Mouse (Mus musculus) heart, postnatal 0 days (tissue): Measurements from ENCODE around the gene Saal1.

Experiments used
- CTCF ChIP-seq: IDR thresholded peaks from 2 replicates; pipeline ENCODE4 v1.5.1; 2016; ENCODE audit warnings: antibody characterized with exemption, control low read depth, low read depth
- EP300 ChIP-seq: IDR thresholded peaks from 2 replicates; pipeline ENCODE4 v1.6.1; 2016; ENCODE audit warnings: antibody characterized with exemption, low read depth

- TF ChIP-seq EP300 (no peak), CTCF (0 out of 2 replicates have a peak, but pooled peaks have one; percentile 2)
Observed at GRCm38 (mm10) chr7:46638889-46639691, 71.4 kb downstream of the Saal1 start.
